Mouse (Mus musculus) testis, adult 2 months (tissue): Measurements from ENCODE around the gene Fgf11. TPM values are rescaled to one million over a fixed set of nuclear protein-coding genes. Genes with fewer than 3 reads are reported as not detected.

Source experiments
- H3K27ac ChIP-seq: fragments of 200-500 bp; 2 replicates; pipeline ENCODE4 v1.5.1; 2012; ENCODE audit warnings: low read depth, low read length; ENCODE audit not compliant: control insufficient read depth, insufficient read depth
- H3K27me3 ChIP-seq: fragments of 200-500 bp; 2 replicates; pipeline ENCODE4 v1.6.1; 2012; ENCODE audit warnings: mild to moderate bottlenecking, low read length, moderate library complexity; ENCODE audit not compliant: control insufficient read depth, insufficient read depth
- H3K36me3 ChIP-seq: fragments of 200-500 bp; 2 replicates; pipeline ENCODE4 v1.6.1; 2012; ENCODE audit warnings: mild to moderate bottlenecking, low read length; ENCODE audit not compliant: control insufficient read depth, insufficient read depth
- H3K4me1 ChIP-seq: fragments of 200-500 bp; 2 replicates; pipeline ENCODE4 v1.6.1; 2012; ENCODE audit warnings: low read length; ENCODE audit not compliant: control insufficient read depth, insufficient read depth
- H3K4me3 ChIP-seq: fragments of 200-500 bp; 2 replicates; pipeline ENCODE4 v1.5.1; 2012; ENCODE audit warnings: low read depth, mild to moderate bottlenecking, low read length, moderate library complexity, mixed read lengths; ENCODE audit not compliant: control insufficient read depth
- CTCF ChIP-seq: fragments of 200-500 bp; IDR thresholded peaks from 2 replicates; pipeline ENCODE4 v1.5.1; 2012; ENCODE audit warnings: low read depth, mild to moderate bottlenecking, inconsistent platforms, low read length, moderate library complexity; ENCODE audit not compliant: control insufficient read depth, insufficient read depth, insufficient replicate concordance
- POLR2A ChIP-seq: fragments of 200-500 bp; IDR thresholded peaks from 2 replicates; pipeline ENCODE4 v1.6.1; 2012; ENCODE audit warnings: low read depth, mild to moderate bottlenecking, inconsistent platforms, low read length, moderate library complexity; ENCODE audit not compliant: control insufficient read depth
- polyA plus RNA-seq: library from polyadenylated mRNA; depleted of rRNA; stranded (reverse); fragments of >200 nt; gene quantifications from 2 replicates; pipeline ENCODE4 v1.2.3, GENCODE M21; 2012

Gene Fgf11
- polyA plus RNA-seq, 1 experiment, result 3.2 TPM

DNA sequence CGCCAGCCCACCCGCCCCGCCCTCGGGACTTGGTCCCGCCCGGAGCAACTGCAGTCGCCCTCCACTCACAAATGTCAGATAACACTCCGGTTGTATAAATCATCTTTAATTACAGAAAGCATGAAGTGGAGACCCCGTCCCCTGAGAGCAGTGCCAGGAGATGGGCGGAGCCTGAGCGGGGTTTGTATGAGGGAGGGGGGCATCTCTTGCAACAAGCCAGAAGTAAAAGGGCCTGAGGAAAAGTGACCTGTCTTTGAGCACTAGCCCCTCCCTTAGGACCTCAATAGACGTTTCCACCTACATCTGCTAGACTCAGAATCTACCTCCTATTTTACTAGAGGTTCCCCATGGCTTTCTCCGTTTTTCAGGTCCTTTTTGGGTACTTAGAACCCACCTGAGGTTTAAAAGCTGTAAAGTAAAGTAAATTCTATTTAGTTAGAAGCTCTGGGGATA is 5.6 kb downstream of the Fgf11 start:
- Histone ChIP-seq H3K4me3 (peak overlapping the region; percentile 84; the same call in 1 of the 2 replicates), H3K27ac (no peak overlapping the region), H3K4me1 (peaks cover 12% of the 10 kb centered on the region), H3K36me3 (no peaks in the 10 kb centered on the region), H3K27me3 (no peaks in the 10 kb centered on the region)
- TF ChIP-seq POLR2A, result no peak
- TF ChIP-seq CTCF, result no peak

GRCm38 (mm10) chr11:69795168-69795982 is 6.3 kb downstream of the Fgf11 start, which contains the start of gene Chrnb1:
Gene Chrnb1 (minus strand): TSS chr11:69795943.
- Histone ChIP-seq H3K27me3 (no peaks in the 10 kb centered on the region), H3K27ac (peak within 1 kb of the TSS; percentile 49; the same call in 1 of the 2 replicates), H3K4me1 (peaks cover 8% of the 10 kb centered on the region), H3K4me3 (peak within 1 kb of the TSS; percentile 84), H3K36me3 (no peaks in the 10 kb centered on the region)
- no peak for TF ChIP-seq CTCF
- peak; percentile 37 for TF ChIP-seq POLR2A

DNA sequence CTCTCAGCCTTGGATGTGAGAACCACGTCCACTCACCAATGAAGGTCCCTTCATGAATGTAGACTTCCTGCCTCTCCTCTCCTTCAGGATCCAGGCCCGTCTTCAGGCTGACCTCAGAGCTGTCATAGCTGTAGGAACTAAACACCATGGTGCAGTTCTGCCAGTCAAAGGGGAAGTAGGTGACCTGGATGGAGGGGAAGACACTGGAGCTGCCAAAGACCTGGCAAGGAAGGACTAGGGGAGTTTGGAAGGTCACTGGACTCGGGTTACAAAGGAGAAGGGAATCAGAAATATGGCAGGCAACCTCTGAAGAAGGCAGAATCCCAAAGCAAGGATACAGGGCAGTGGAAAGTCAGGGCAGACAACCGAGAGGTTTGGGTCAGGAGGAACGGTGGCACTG is 8.2 kb downstream of the Fgf11 start:
- H3K4me3 ChIP-seq, result no peak overlapping the region
- H3K4me1 ChIP-seq, result peaks cover 3% of the 10 kb centered on the region
- no peak overlapping the region for H3K27ac ChIP-seq
- H3K27me3 ChIP-seq, result no peaks in the 10 kb centered on the region
- H3K36me3 ChIP-seq, result no peaks in the 10 kb centered on the region
- TF ChIP-seq POLR2A (no peak), CTCF (no peak)

- Histone ChIP-seq H3K4me3 (no peak overlapping the region), H3K4me1 (peaks cover 3% of the 10 kb centered on the region), H3K36me3 (no peaks in the 10 kb centered on the region), H3K27me3 (no peaks in the 10 kb centered on the region), H3K27ac (no peak overlapping the region)
- TF ChIP-seq POLR2A (no peak), CTCF (no peak)
These were observed 10.2 kb downstream of the Fgf11 start for GRCm38 (mm10) chr11:69791420-69791819.

DNA sequence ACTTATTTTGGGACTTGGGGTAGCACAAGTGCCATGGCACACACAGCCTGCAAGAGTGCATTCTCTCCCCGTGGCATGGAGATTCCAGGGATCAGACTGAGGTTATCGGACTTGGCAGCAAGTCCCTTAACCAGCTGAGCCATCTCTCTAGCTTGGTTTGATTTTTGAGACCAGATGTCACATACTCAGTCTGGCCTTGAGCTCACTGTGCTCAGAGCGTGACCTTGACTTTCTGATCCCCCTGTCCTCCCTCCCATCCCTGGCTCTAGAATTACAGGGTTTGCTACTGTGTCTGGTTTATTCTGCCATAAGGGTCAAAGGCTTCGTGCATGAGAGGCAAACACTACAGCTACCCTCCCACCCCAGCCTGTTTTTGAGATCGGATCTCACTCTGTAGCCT is 12.2 kb downstream of the Fgf11 start:
- no peaks in the 10 kb centered on the region; the same call in 1 of the 2 replicates for H3K4me1 ChIP-seq
- H3K27me3 ChIP-seq, result no peaks in the 10 kb centered on the region
- no peak overlapping the region for H3K27ac ChIP-seq
- H3K36me3 ChIP-seq, result no peaks in the 10 kb centered on the region
- H3K4me3 ChIP-seq, result no peak overlapping the region
- TF ChIP-seq POLR2A (no peak), CTCF (no peak)

GRCm38 (mm10) chr11:69787306-69787705 is 14.4 kb downstream of the Fgf11 start:
- H3K27me3 ChIP-seq, result no peaks in the 10 kb centered on the region
- no peaks in the 10 kb centered on the region; the same call in 1 of the 2 replicates for H3K4me1 ChIP-seq
- no peak overlapping the region for H3K27ac ChIP-seq
- H3K4me3 ChIP-seq, result no peak overlapping the region
- no peaks in the 10 kb centered on the region for H3K36me3 ChIP-seq
- TF ChIP-seq CTCF, result no peak
- TF ChIP-seq POLR2A, result no peak

DNA sequence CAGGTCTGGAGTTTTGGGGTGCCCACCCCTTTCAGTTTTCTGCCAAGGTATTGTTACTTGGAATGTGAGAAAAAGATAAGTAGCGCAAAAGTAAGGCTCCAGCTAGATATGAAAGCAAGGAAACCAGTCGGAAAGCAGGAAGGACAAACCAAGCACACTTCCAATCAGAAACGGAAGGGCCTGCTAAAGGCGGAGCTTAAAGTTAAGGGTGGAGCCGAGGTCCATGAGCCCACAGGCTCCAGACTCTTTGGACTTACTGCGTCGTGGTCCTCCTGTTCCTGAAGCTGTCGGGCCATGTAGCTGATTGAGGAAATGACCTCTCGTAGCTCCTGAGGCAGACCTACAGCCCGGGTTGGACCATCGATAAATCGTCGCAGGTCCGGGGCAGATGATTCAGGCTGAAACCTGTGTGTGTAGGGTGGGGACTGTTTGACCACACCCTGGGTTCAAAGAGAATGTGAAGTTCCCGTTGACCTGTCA is 16.8 kb downstream of the Fgf11 start:
- TF ChIP-seq POLR2A, result no peak
- TF ChIP-seq CTCF, result no peak
- no peak overlapping the region for H3K27ac ChIP-seq
- peak overlapping the region; percentile 12 for H3K4me3 ChIP-seq
- no peaks in the 10 kb centered on the region for H3K36me3 ChIP-seq
- no peaks in the 10 kb centered on the region; the same call in 1 of the 2 replicates for H3K4me1 ChIP-seq
- H3K27me3 ChIP-seq, result no peaks in the 10 kb centered on the region
